Mouse (Mus musculus) liver, postnatal 0 days (tissue): ENCODE data around the gene Gfod1. TPM values are rescaled to one million over a fixed set of nuclear protein-coding genes. Genes with fewer than 3 reads are reported as not detected.

ENCODE experiments used
- ATAC-seq: fragments of 200-750 bp; cut with Nextera tagmentation; 2 replicates; pipeline ENCODE4 v1.8.0; 2017; ENCODE audit warnings: mild to moderate bottlenecking, moderate library complexity
- DNase-seq: peaks from one replicate; pipeline ENCODE4 v3.0.0-alpha.2; 2016
- H3K27ac ChIP-seq: fragments of 300-500 bp; sonication (generic); 2 replicates; pipeline ENCODE4 v1.5.1; 2014; ENCODE audit warnings: antibody characterized with exemption, moderate library complexity, mild to moderate bottlenecking, low read depth
- H3K27me3 ChIP-seq: fragments of 300-500 bp; sonication (generic); 2 replicates; pipeline ENCODE4 v1.6.1; 2014; ENCODE audit warnings: low read length, control low read depth, mixed read lengths; ENCODE audit not compliant: insufficient read depth
- H3K36me3 ChIP-seq: fragments of 300-500 bp; sonication (generic); replicated peaks from 2 replicates; pipeline ENCODE4 v1.6.1; 2014; ENCODE audit warnings: mild to moderate bottlenecking, control low read depth, low read length, moderate library complexity, mixed read lengths; ENCODE audit not compliant: insufficient read depth
- H3K4me1 ChIP-seq: fragments of 300-500 bp; sonication (generic); 2 replicates; pipeline ENCODE4 v1.6.1; 2014; ENCODE audit warnings: antibody characterized with exemption, mild to moderate bottlenecking, control low read depth; ENCODE audit not compliant: insufficient read depth
- H3K4me2 ChIP-seq: fragments of 300-500 bp; sonication (generic); 2 replicates; pipeline ENCODE4 v1.6.1; 2014; ENCODE audit warnings: low read depth, mild to moderate bottlenecking, low read length, moderate library complexity, mixed read lengths
- H3K4me3 ChIP-seq: fragments of 300-500 bp; sonication (generic); 2 replicates; pipeline ENCODE4 v1.5.1; 2014; ENCODE audit warnings: low read depth, low read length
- H3K9ac ChIP-seq: fragments of 300-500 bp; sonication (generic); replicated peaks from 2 replicates; pipeline ENCODE4 v1.6.1; 2014; ENCODE audit warnings: mild to moderate bottlenecking, moderate library complexity
- H3K9me3 ChIP-seq: fragments of 300-500 bp; sonication (generic); 2 replicates; pipeline ENCODE4 v1.6.1; 2016; ENCODE audit warnings: mild to moderate bottlenecking, control low read depth, low read length, mixed read lengths
- CTCF ChIP-seq: sonication (generic); IDR thresholded peaks from 2 replicates; pipeline ENCODE4 v1.5.1; 2016; ENCODE audit warnings: antibody characterized with exemption, low read depth
- EP300 ChIP-seq: IDR thresholded peaks from 2 replicates; pipeline ENCODE4 v1.6.1; 2016; ENCODE audit warnings: antibody characterized with exemption, low read depth, mild to moderate bottlenecking
- WGBS: fragments of 180-500 bp; shearing (Covaris S2); extraction: QIAGEN DNeasy Blood & Tissue Kit; methylation state at CpG from one replicate; pipeline ENCODE4 v1.1.7; 2014; ENCODE audit not compliant: insufficient replicate concordance; 5-methylcytosine and 5-hydroxymethylcytosine counted together
- polyA plus RNA-seq: library from polyadenylated mRNA; unstranded; fragments of >200 nt; fragmentation: Nextera tagmentation; extraction: Ambion mirVana; gene quantifications from 2 replicates; pipeline ENCODE4 v1.2.1, GENCODE M21; 2015

Gfod1 gene
- polyA plus RNA-seq, 1 experiment from 2014 or later: 0.81 TPM

GRCm38 (mm10) chr13:43295684-43296083 lies 8.3 kb downstream of the Gfod1 start:
- ATAC-seq: no peak
- 0 out of 2 replicates have a peak, but pooled peaks cover 3% of the 10 kb centered on the region for H3K36me3 ChIP-seq
- H3K4me1 ChIP-seq: peaks cover 11% of the 10 kb centered on the region
- no peaks in the 10 kb centered on the region for H3K9me3 ChIP-seq
- H3K27me3 ChIP-seq: no peaks in the 10 kb centered on the region
- H3K4me2 ChIP-seq: no peak overlapping the region
- TF ChIP-seq EP300: no peak
- no peak for TF ChIP-seq CTCF
- H3K4me3 ChIP-seq: no peak overlapping the region
- no peak overlapping the region for H3K9ac ChIP-seq
- 58% methylated on average over 7 of the region's 7 CpGs for WGBS
- DNase-seq: peak; percentile 33
- peak overlapping the region; percentile 70 for H3K27ac ChIP-seq

DNA sequence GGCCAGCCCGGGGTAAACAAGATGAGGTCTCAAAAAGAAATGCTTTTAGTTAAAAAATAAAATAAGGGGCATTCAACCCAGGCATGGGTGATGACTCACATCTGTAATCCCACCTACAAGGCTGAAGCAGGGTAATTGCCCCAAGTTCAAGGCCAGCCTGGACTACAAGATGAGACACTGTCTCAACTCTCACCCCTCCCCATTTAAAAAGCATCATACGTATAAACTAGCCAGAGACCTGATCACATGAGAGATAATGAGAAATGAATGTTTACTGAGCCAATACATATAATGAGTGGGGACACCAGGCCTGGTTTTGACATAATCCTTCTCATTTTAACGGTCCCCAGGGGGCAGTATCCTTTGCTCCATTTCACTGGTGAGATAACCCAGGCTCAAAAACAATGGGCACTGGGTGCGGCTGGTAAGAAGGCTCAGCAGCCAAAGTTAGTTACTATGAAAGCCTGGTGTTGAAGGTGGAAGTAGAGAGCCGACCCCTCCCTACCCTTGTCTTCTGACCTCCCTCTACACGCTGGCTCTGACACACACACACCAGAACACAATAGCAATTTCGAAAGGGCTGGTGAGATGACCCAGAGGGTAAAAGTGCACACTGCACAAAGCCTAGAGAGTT lies 8.9 kb downstream of the Gfod1 start:
- H3K4me2 ChIP-seq: no peak overlapping the region
- 0 out of 2 replicates have a peak, but pooled peaks cover 3% of the 10 kb centered on the region for H3K36me3 ChIP-seq
- peak; percentile 21; the same call in 1 of the 2 replicates for ATAC-seq
- no peak overlapping the region for H3K4me3 ChIP-seq
- WGBS: 47% methylated on average over 7 of the region's 7 CpGs
- H3K9me3 ChIP-seq: no peaks in the 10 kb centered on the region
- no peaks in the 10 kb centered on the region for H3K27me3 ChIP-seq
- H3K27ac ChIP-seq: peak overlapping the region; percentile 70; the same call in 1 of the 2 replicates
- DNase-seq: no peak
- peaks cover 8% of the 10 kb centered on the region for H3K4me1 ChIP-seq
- TF ChIP-seq CTCF: peak; percentile 36; the same call in 1 of the 2 replicates
- TF ChIP-seq EP300: no peak
- H3K9ac ChIP-seq: no peak overlapping the region

GRCm38 (mm10) chr13:43292892-43293291 lies 11.1 kb downstream of the Gfod1 start:
- ATAC-seq (no peak), DNase-seq (no peak)
- no peak overlapping the region for H3K27ac ChIP-seq

DNA sequence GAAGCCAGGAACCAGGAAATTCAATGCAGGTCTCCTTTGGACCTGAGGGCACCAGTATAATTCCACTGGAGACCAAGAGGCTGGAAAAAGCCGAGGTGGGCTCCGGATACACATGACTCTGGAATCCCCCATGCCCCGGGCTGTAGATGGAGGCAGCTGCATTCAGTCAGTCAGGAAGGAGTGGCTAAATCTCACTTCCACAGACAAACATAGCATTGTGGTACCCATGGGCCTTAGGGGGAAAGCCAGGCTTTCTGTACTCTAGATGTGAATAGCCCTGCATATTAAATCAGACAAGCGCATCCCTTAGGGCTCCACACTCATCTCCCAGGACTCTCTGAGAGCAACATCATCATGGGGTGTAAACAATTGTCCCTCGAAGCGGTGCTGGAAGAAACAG lies 14.9 kb downstream of the Gfod1 start:
- H3K36me3 ChIP-seq: no peaks in the 10 kb centered on the region
- no peaks in the 10 kb centered on the region for H3K27me3 ChIP-seq
- no peak overlapping the region for H3K4me2 ChIP-seq
- no peak overlapping the region for H3K9ac ChIP-seq
- 78% methylated on average over 6 of the region's 6 CpGs for WGBS
- ATAC-seq: no peak
- no peaks in the 10 kb centered on the region; the same call in 1 of the 2 replicates for H3K4me1 ChIP-seq
- H3K4me3 ChIP-seq: no peak overlapping the region
- no peak overlapping the region for H3K27ac ChIP-seq
- DNase-seq: no peak
- TF ChIP-seq CTCF (no peak), EP300 (no peak)
- H3K9me3 ChIP-seq: no peaks in the 10 kb centered on the region

More at GRCm38 (mm10) chr13:43292892-43293291, 11.1 kb downstream of the Gfod1 start:
- no peaks in the 10 kb centered on the region for H3K27me3 ChIP-seq
- no peak overlapping the region for H3K4me3 ChIP-seq
- 83% methylated on average over 4 of the region's 4 CpGs for WGBS
- peaks cover 6% of the 10 kb centered on the region for H3K4me1 ChIP-seq
- H3K9ac ChIP-seq: no peak overlapping the region
- no peaks in the 10 kb centered on the region for H3K36me3 ChIP-seq
- H3K9me3 ChIP-seq: no peaks in the 10 kb centered on the region
- no peak overlapping the region for H3K4me2 ChIP-seq
- no peak for TF ChIP-seq EP300
- TF ChIP-seq CTCF: no peak

DNA sequence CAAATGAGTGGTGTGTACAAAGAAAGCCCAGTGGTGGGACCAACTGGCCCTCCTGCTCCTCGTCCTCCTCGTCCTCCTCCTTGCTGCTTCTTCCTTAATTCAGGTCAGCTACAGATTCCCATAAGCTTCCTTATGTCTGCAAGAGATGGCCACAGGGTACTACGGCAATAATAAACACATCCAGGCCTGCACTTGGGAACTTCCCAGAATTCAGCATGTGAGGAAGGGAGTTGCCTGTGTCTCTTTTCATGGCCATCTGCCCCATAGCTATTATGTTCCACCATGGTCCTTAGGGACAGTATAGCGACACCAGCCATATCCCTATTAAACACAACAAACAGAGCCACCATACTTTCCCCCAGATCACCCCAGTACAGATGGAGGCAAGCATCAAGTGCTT lies 15.5 kb downstream of the Gfod1 start:
- H3K27ac ChIP-seq: no peak overlapping the region
- DNase-seq (no peak), ATAC-seq (no peak)
- no peak overlapping the region for H3K9ac ChIP-seq
- TF ChIP-seq CTCF (no peak), EP300 (no peak)
- H3K4me1 ChIP-seq: no peaks in the 10 kb centered on the region
- no peaks in the 10 kb centered on the region for H3K27me3 ChIP-seq
- 80% methylated on average over 4 of the region's 4 CpGs for WGBS
- H3K9me3 ChIP-seq: no peaks in the 10 kb centered on the region
- no peaks in the 10 kb centered on the region for H3K36me3 ChIP-seq
- no peak overlapping the region for H3K4me3 ChIP-seq
- H3K4me2 ChIP-seq: no peak overlapping the region

DNA sequence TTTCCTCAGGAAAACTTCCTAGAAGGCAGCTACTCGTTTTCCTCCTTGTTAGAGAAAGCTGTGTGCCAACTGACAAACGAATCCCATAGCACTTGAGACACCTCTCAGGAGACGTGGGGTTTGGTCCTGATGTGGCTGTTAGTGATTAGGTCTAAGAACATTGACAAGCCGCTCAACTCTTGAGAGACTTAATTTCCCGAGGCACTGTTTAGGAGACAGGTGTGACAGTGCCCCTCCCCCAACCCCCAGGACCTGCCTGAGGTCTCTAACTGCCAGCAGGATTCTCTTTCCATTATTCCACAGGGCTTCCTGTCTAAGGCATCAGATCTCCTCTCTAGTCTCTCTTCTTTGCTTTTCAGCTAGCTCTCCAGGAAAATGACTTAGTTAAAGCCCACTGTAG lies 15.9 kb downstream of the Gfod1 start:
- no peak overlapping the region for H3K27ac ChIP-seq
- no peaks in the 10 kb centered on the region for H3K27me3 ChIP-seq
- H3K9ac ChIP-seq: no peak overlapping the region
- no peak overlapping the region for H3K4me3 ChIP-seq
- TF ChIP-seq EP300 (no peak), CTCF (no peak)
- no peak for DNase-seq
- H3K4me2 ChIP-seq: no peak overlapping the region
- no peaks in the 10 kb centered on the region for H3K9me3 ChIP-seq
- H3K4me1 ChIP-seq: no peaks in the 10 kb centered on the region
- H3K36me3 ChIP-seq: no peaks in the 10 kb centered on the region
- WGBS: 50% methylated on average over 5 of the region's 5 CpGs
- no peak for ATAC-seq
